Mouse (Mus musculus) forebrain, embryonic 13.5 days (tissue): Measurements from ENCODE around the gene Kirrel2. TPM values are rescaled to one million over a fixed set of nuclear protein-coding genes. Genes with fewer than 3 reads are reported as not detected.

Experiments
- ATAC-seq: fragments of 200-750 bp; cut with Nextera tagmentation; 2 replicates; pipeline ENCODE4 v1.8.0; 2017
- H3K27ac ChIP-seq: fragments of 300-500 bp; sonication (generic); 2 replicates; pipeline ENCODE4 v1.5.1; 2015; ENCODE audit warnings: inconsistent platforms, mild to moderate bottlenecking, moderate library complexity
- H3K27me3 ChIP-seq: fragments of 300-500 bp; sonication (generic); 2 replicates; pipeline ENCODE4 v1.6.1; 2015; ENCODE audit warnings: mild to moderate bottlenecking, inconsistent platforms
- H3K36me3 ChIP-seq: fragments of 300-500 bp; sonication (generic); 2 replicates; pipeline ENCODE4 v1.6.1; 2015; ENCODE audit warnings: mild to moderate bottlenecking, inconsistent platforms; ENCODE audit not compliant: poor library complexity, severe bottlenecking
- H3K4me1 ChIP-seq: fragments of 300-500 bp; sonication (generic); 2 replicates; pipeline ENCODE4 v1.6.1; 2015; ENCODE audit warnings: inconsistent platforms
- H3K4me2 ChIP-seq: fragments of 300-500 bp; sonication (generic); 2 replicates; pipeline ENCODE4 v1.6.1; 2015; ENCODE audit warnings: inconsistent platforms, mild to moderate bottlenecking, moderate library complexity
- H3K4me3 ChIP-seq: fragments of 300-500 bp; sonication (generic); 2 replicates; pipeline ENCODE4 v1.5.1; 2015; ENCODE audit warnings: mild to moderate bottlenecking, inconsistent platforms
- H3K9ac ChIP-seq: fragments of 300-500 bp; sonication (generic); 2 replicates; pipeline ENCODE4 v1.6.1; 2015; ENCODE audit warnings: mild to moderate bottlenecking, inconsistent platforms
- H3K9me3 ChIP-seq: fragments of 300-500 bp; sonication (generic); replicated peaks from 2 replicates; pipeline ENCODE4 v1.6.1; 2016; ENCODE audit warnings: inconsistent platforms
- WGBS: fragments of 180-500 bp; shearing (Covaris S2); methylation state at CpG from one replicate; pipeline ENCODE4 v1.1.7; 2015; 5-methylcytosine and 5-hydroxymethylcytosine counted together
- polyA plus RNA-seq: library from polyadenylated mRNA; unstranded; fragments of >200 nt; fragmentation: Nextera tagmentation; extraction: Ambion mirVana; gene quantifications from 2 replicates; pipeline ENCODE4 v1.2.1, GENCODE M21; 2015

The Kirrel2 gene
- polyA plus RNA-seq, 1 experiment from 2014 or later = 0.36 TPM

GRCm38 (mm10) chr7:30444154-30444970 lies 13.1 kb downstream of the Kirrel2 start:
- Histone ChIP-seq H3K9ac (peak overlapping the region; percentile 92), H3K4me2 (peak overlapping the region; percentile 86), H3K4me1 (peaks cover 21% of the 10 kb centered on the region), H3K27ac (peak overlapping the region; percentile 92), H3K27me3 (no peaks in the 10 kb centered on the region), H3K4me3 (peak overlapping the region; percentile 67), H3K9me3 (no peaks in the 10 kb centered on the region), H3K36me3 (peaks cover 41% of the 10 kb centered on the region)
- under 1% methylated on average over 35 of the region's 38 CpGs for WGBS
- ATAC-seq = peak; percentile 65

- Histone ChIP-seq H3K4me2 (peak overlapping the region; percentile 86), H3K27me3 (no peaks in the 10 kb centered on the region), H3K27ac (peak overlapping the region; percentile 92; the same call in 1 of the 2 replicates), H3K9me3 (no peaks in the 10 kb centered on the region), H3K4me1 (peaks cover 21% of the 10 kb centered on the region), H3K36me3 (peaks cover 46% of the 10 kb centered on the region), H3K4me3 (peak overlapping the region; percentile 67), H3K9ac (peak overlapping the region; percentile 92; the same call in 1 of the 2 replicates)
- WGBS = 20% methylated on average over 9 of the region's 9 CpGs
- ATAC-seq = no peak
Measured at GRCm38 (mm10) chr7:30443696-30444095, 13.8 kb downstream of the Kirrel2 start.

GRCm38 (mm10) chr7:30440697-30441096 lies 16.8 kb downstream of the Kirrel2 start:
- H3K4me3 ChIP-seq = no peak overlapping the region
- H3K9me3 ChIP-seq = no peaks in the 10 kb centered on the region
- H3K4me1 ChIP-seq = peaks cover 17% of the 10 kb centered on the region
- no peak overlapping the region for H3K27ac ChIP-seq
- no peak for ATAC-seq
- H3K4me2 ChIP-seq = no peak overlapping the region
- no peaks in the 10 kb centered on the region for H3K27me3 ChIP-seq
- no peak overlapping the region for H3K9ac ChIP-seq
- H3K36me3 ChIP-seq = peaks cover 73% of the 10 kb centered on the region
- WGBS = 44% methylated on average over 2 of the region's 5 CpGs

GRCm38 (mm10) chr7:30439734-30440133 lies 17.8 kb downstream of the Kirrel2 start:
- Histone ChIP-seq H3K4me3 (no peak overlapping the region), H3K27me3 (peaks cover 3% of the 10 kb centered on the region; the same call in 1 of the 2 replicates), H3K9me3 (no peaks in the 10 kb centered on the region), H3K4me2 (no peak overlapping the region), H3K36me3 (peaks cover 82% of the 10 kb centered on the region), H3K9ac (no peak overlapping the region), H3K27ac (no peak overlapping the region), H3K4me1 (peaks cover 16% of the 10 kb centered on the region)
- WGBS = 79% methylated on average over 13 of the region's 13 CpGs
- no peak for ATAC-seq

- Histone ChIP-seq H3K9ac (no peak overlapping the region), H3K4me1 (no peaks in the 10 kb centered on the region), H3K4me3 (no peak overlapping the region), H3K4me2 (no peak overlapping the region), H3K27me3 (peaks cover 3% of the 10 kb centered on the region; the same call in 1 of the 2 replicates), H3K36me3 (peaks cover 72% of the 10 kb centered on the region), H3K27ac (no peak overlapping the region), H3K9me3 (no peaks in the 10 kb centered on the region)
- no peak for ATAC-seq
- 13% methylated on average over 10 of the region's 10 CpGs for WGBS
Measured at GRCm38 (mm10) chr7:30436879-30437278, 20.6 kb downstream of the Kirrel2 start.

- 57% methylated on average over 9 of the region's 9 CpGs for WGBS
- H3K27ac ChIP-seq = no peak overlapping the region
- ATAC-seq = no peak
- H3K4me3 ChIP-seq = no peak overlapping the region
- no peak overlapping the region for H3K9ac ChIP-seq
- no peak overlapping the region for H3K4me2 ChIP-seq
- peaks cover 55% of the 10 kb centered on the region for H3K36me3 ChIP-seq
- H3K9me3 ChIP-seq = no peaks in the 10 kb centered on the region
- peaks cover 3% of the 10 kb centered on the region; the same call in 1 of the 2 replicates for H3K27me3 ChIP-seq
- H3K4me1 ChIP-seq = no peaks in the 10 kb centered on the region
Measured at GRCm38 (mm10) chr7:30435156-30435555, 22.3 kb downstream of the Kirrel2 start.

GRCm38 (mm10) chr7:30434701-30435100 lies 22.8 kb downstream of the Kirrel2 start:
- no peaks in the 10 kb centered on the region for H3K4me1 ChIP-seq
- H3K9ac ChIP-seq = no peak overlapping the region
- ATAC-seq = no peak
- H3K4me3 ChIP-seq = no peak overlapping the region
- 73% methylated on average over 10 of the region's 10 CpGs for WGBS
- peaks cover 50% of the 10 kb centered on the region for H3K36me3 ChIP-seq
- no peaks in the 10 kb centered on the region for H3K9me3 ChIP-seq
- peaks cover 3% of the 10 kb centered on the region; the same call in 1 of the 2 replicates for H3K27me3 ChIP-seq
- no peak overlapping the region for H3K4me2 ChIP-seq
- no peak overlapping the region for H3K27ac ChIP-seq

GRCm38 (mm10) chr7:30434238-30434637 lies 23.3 kb downstream of the Kirrel2 start:
- peaks cover 3% of the 10 kb centered on the region; the same call in 1 of the 2 replicates for H3K27me3 ChIP-seq
- no peak overlapping the region for H3K27ac ChIP-seq
- H3K4me2 ChIP-seq = no peak overlapping the region
- H3K4me1 ChIP-seq = no peaks in the 10 kb centered on the region
- H3K4me3 ChIP-seq = no peak overlapping the region
- ATAC-seq = no peak
- 3% methylated on average over 10 of the region's 10 CpGs for WGBS
- H3K36me3 ChIP-seq = peaks cover 46% of the 10 kb centered on the region
- H3K9ac ChIP-seq = no peak overlapping the region
- H3K9me3 ChIP-seq = no peaks in the 10 kb centered on the region

- H3K27me3 ChIP-seq = peaks cover 3% of the 10 kb centered on the region; the same call in 1 of the 2 replicates
- H3K9me3 ChIP-seq = no peaks in the 10 kb centered on the region
- H3K36me3 ChIP-seq = peaks cover 35% of the 10 kb centered on the region
- H3K4me3 ChIP-seq = no peak overlapping the region
- ATAC-seq = peak; percentile 67; the same call in 1 of the 2 replicates
- H3K4me2 ChIP-seq = no peak overlapping the region
- H3K4me1 ChIP-seq = no peaks in the 10 kb centered on the region
- 19% methylated on average over 3 of the region's 3 CpGs for WGBS
- no peak overlapping the region for H3K27ac ChIP-seq
- no peak overlapping the region for H3K9ac ChIP-seq
Measured at GRCm38 (mm10) chr7:30431793-30432192, 25.7 kb downstream of the Kirrel2 start.

GRCm38 (mm10) chr7:30430191-30430590 lies 27.3 kb downstream of the Kirrel2 start:
- peaks cover under 1% of the 10 kb centered on the region; the same call in 1 of the 2 replicates for H3K27me3 ChIP-seq
- WGBS = 63% methylated on average over 2 of the region's 2 CpGs
- no peaks in the 10 kb centered on the region for H3K9me3 ChIP-seq
- no peak for ATAC-seq
- no peaks in the 10 kb centered on the region for H3K4me1 ChIP-seq
- no peak overlapping the region for H3K9ac ChIP-seq
- H3K36me3 ChIP-seq = peaks cover 28% of the 10 kb centered on the region
- no peak overlapping the region for H3K4me3 ChIP-seq
- H3K4me2 ChIP-seq = no peak overlapping the region
- no peak overlapping the region for H3K27ac ChIP-seq

- Histone ChIP-seq H3K9ac (no peak overlapping the region), H3K27ac (no peak overlapping the region), H3K27me3 (no peaks in the 10 kb centered on the region), H3K4me2 (no peak overlapping the region), H3K9me3 (no peaks in the 10 kb centered on the region), H3K4me1 (no peaks in the 10 kb centered on the region), H3K4me3 (no peak overlapping the region), H3K36me3 (peaks cover 21% of the 10 kb centered on the region)
- ATAC-seq = no peak
Measured at GRCm38 (mm10) chr7:30429327-30429726, 28.2 kb downstream of the Kirrel2 start.

- H3K27me3 ChIP-seq = no peaks in the 10 kb centered on the region
- peaks cover 21% of the 10 kb centered on the region for H3K4me1 ChIP-seq
- H3K4me2 ChIP-seq = peak overlapping the region; percentile 81
- peak overlapping the region; percentile 59 for H3K4me3 ChIP-seq
- H3K27ac ChIP-seq = peak overlapping the region; percentile 27; the same call in 1 of the 2 replicates
- peaks cover 7% of the 10 kb centered on the region; the same call in 1 of the 2 replicates for H3K9me3 ChIP-seq
- WGBS = 52% methylated on average over 23 of the region's 23 CpGs
- peak overlapping the region; percentile 71 for H3K9ac ChIP-seq
- ATAC-seq = no peak
- peaks cover 18% of the 10 kb centered on the region for H3K36me3 ChIP-seq
Measured at GRCm38 (mm10) chr7:30423071-30423641, 34.3 kb downstream of the Kirrel2 start.
